In genomic region chr10:21998503-21999180, GRCm38 (mm10) we compare ENCODE assay signal across 8 mouse cellular contexts.
A peak's percentile ranks its signal among the peaks of the same experiment; 100 is the strongest.
DNase-seq lines count a peak whose midpoint lies in the region; ATAC-seq and TF ChIP-seq lines count a peak whose summit lies in the region.

No protein-coding gene starts in this region.

- DNase-seq in limb, embryonic 11.5 days (ENCODE audit: low spot score), result peak; percentile 10
- no peak for DNase-seq in limb, embryonic 10.5 days (ENCODE audit: low spot score)
- DNase-seq in hindbrain, postnatal 0 days (ENCODE audit: low spot score), result no peak
- no peak for DNase-seq in adrenal gland, postnatal 4 days (ENCODE audit: low spot score in 2 of 2)
- DNase-seq in c-Kit-positive CD71-positive TER-119-positive erythroid progenitor cells, embryonic 14.5 days (ENCODE audit: low spot score), result no peak
- no peak for DNase-seq in urinary bladder, postnatal 36 days (ENCODE audit: low spot score in 2 of 2)

- H3K9ac ChIP-seq in limb, embryonic 11.5 days (ENCODE audit: low read length), result no peak overlapping the region
- no peak overlapping the region; the same call in 1 of the 2 replicates for H3K9ac ChIP-seq in hindbrain, postnatal 0 days (replicated peaks; ENCODE audit: low read length)
- no peak overlapping the region for H3K9ac ChIP-seq in midbrain, embryonic 15.5 days

- H3K4me2 ChIP-seq in limb, embryonic 11.5 days (ENCODE audit: low read depth, severe bottlenecking), result no peak overlapping the region
- H3K4me2 ChIP-seq in hindbrain, postnatal 0 days (ENCODE audit: low read depth, low read length), result peak overlapping the region; percentile 43
- H3K4me2 ChIP-seq in midbrain, embryonic 15.5 days, result peak overlapping the region; percentile 27

- WGBS in limb, embryonic 11.5 days, result 85% methylated on average over 28 of the region's 28 CpGs
- WGBS in limb, embryonic 10.5 days, result 83% methylated on average over 28 of the region's 28 CpGs
- 76% methylated on average over 28 of the region's 28 CpGs for WGBS in hindbrain, postnatal 0 days
- WGBS in midbrain, embryonic 15.5 days, result 79% methylated on average over 28 of the region's 28 CpGs

- H3K27ac ChIP-seq in limb, embryonic 11.5 days (replicated peaks; ENCODE audit: low read depth, low read length), result no peak overlapping the region
- no peak overlapping the region for H3K27ac ChIP-seq in limb, embryonic 10.5 days
- H3K27ac ChIP-seq in brown adipose tissue, adult 24 weeks (replicated peaks; ENCODE audit: low read depth, low read length), result peak overlapping the region; percentile 28
- H3K27ac ChIP-seq in hindbrain, postnatal 0 days, result no peak overlapping the region
- no peak overlapping the region for H3K27ac ChIP-seq in midbrain, embryonic 15.5 days

- no peak overlapping the region for H3K4me3 ChIP-seq in limb, embryonic 11.5 days (ENCODE audit: low read depth, low read length)
- no peak overlapping the region for H3K4me3 ChIP-seq in limb, embryonic 10.5 days
- H3K4me3 ChIP-seq in brown adipose tissue, adult 24 weeks (ENCODE audit: insufficient read depth, low read depth, low read length), result peak overlapping the region; percentile 62
- H3K4me3 ChIP-seq in hindbrain, postnatal 0 days (ENCODE audit: low read length), result peak overlapping the region; percentile 17; the same call in 1 of the 2 replicates
- peak overlapping the region; percentile 5; the same call in 1 of the 2 replicates for H3K4me3 ChIP-seq in midbrain, embryonic 15.5 days

- no peaks in the 10 kb centered on the region for H3K27me3 ChIP-seq in limb, embryonic 11.5 days (ENCODE audit: control insufficient read depth, insufficient read depth, low read length)
- H3K27me3 ChIP-seq in limb, embryonic 10.5 days (ENCODE audit: low read depth, poor library complexity, severe bottlenecking), result no peaks in the 10 kb centered on the region
- no peaks in the 10 kb centered on the region for H3K27me3 ChIP-seq in hindbrain, postnatal 0 days (ENCODE audit: insufficient read depth, low read length)
- no peaks in the 10 kb centered on the region for H3K27me3 ChIP-seq in midbrain, embryonic 15.5 days (replicated peaks)

- no peaks in the 10 kb centered on the region for H3K36me3 ChIP-seq in limb, embryonic 11.5 days (ENCODE audit: control insufficient read depth, insufficient read depth, low read length)
- 0 out of 2 replicates have a peak, but pooled peaks cover 3% of the 10 kb centered on the region for H3K36me3 ChIP-seq in limb, embryonic 10.5 days
- peaks cover 20% of the 10 kb centered on the region for H3K36me3 ChIP-seq in hindbrain, postnatal 0 days (ENCODE audit: insufficient read depth, low read length)
- H3K36me3 ChIP-seq in midbrain, embryonic 15.5 days (replicated peaks), result 0 out of 2 replicates have a peak, but pooled peaks cover 7% of the 10 kb centered on the region

- no peak for TF ChIP-seq CTCF in hindbrain, postnatal 0 days (IDR thresholded peaks at IDR 0.05; ENCODE audit: low read depth)

- H3K9me3 ChIP-seq in limb, embryonic 11.5 days (ENCODE audit: control insufficient read depth, low read length), result no peaks in the 10 kb centered on the region
- no peaks in the 10 kb centered on the region for H3K9me3 ChIP-seq in limb, embryonic 10.5 days (replicated peaks)
- no peaks in the 10 kb centered on the region for H3K9me3 ChIP-seq in hindbrain, postnatal 0 days (ENCODE audit: low read length)
- no peaks in the 10 kb centered on the region for H3K9me3 ChIP-seq in midbrain, embryonic 15.5 days

- ATAC-seq in limb, embryonic 11.5 days (ENCODE audit: insufficient number of reproducible peaks, low FRiP score, low TSS enrichment, low read depth), result no peak
- ATAC-seq in hindbrain, postnatal 0 days, result no peak
- ATAC-seq in midbrain, embryonic 15.5 days (replicated peaks), result no peak

- no peaks in the 10 kb centered on the region for H3K4me1 ChIP-seq in limb, embryonic 11.5 days (ENCODE audit: control insufficient read depth, insufficient read depth, low read length)
- H3K4me1 ChIP-seq in limb, embryonic 10.5 days, result 0 out of 2 replicates have a peak, but pooled peaks cover 2% of the 10 kb centered on the region
- H3K4me1 ChIP-seq in brown adipose tissue, adult 24 weeks (ENCODE audit: control insufficient read depth, insufficient read depth, insufficient read length, low read length), result no peaks in the 10 kb centered on the region
- H3K4me1 ChIP-seq in hindbrain, postnatal 0 days (ENCODE audit: insufficient read depth, low read length), result no peaks in the 10 kb centered on the region
- peaks cover 23% of the 10 kb centered on the region for H3K4me1 ChIP-seq in midbrain, embryonic 15.5 days

Comparison
In these comparisons a context has a peak if more than half of its experiments do, and no peak if none do; other contexts are left out.
1. H3K4me3 ChIP-seq: peak in brown adipose tissue, adult 24 weeks (single experiment), hindbrain, postnatal 0 days (single experiment) and midbrain, embryonic 15.5 days (single experiment); none in limb, embryonic 11.5 days (single experiment) and limb, embryonic 10.5 days (single experiment).